Mouse (Mus musculus) kidney, adult 8-10 months (tissue): ENCODE measurements at regions not wholly inside any gene's neighbourhood (a gene's known extent, or its start where the extent isn't known, plus 50 kb on each side); places are given as distances from the start of the nearest gene placed in this dataset.

Experiments
- DNase-seq, 2 experiments: peaks; one replicate each; pipeline ENCODE4 v3.0.0; 2022

DNA sequence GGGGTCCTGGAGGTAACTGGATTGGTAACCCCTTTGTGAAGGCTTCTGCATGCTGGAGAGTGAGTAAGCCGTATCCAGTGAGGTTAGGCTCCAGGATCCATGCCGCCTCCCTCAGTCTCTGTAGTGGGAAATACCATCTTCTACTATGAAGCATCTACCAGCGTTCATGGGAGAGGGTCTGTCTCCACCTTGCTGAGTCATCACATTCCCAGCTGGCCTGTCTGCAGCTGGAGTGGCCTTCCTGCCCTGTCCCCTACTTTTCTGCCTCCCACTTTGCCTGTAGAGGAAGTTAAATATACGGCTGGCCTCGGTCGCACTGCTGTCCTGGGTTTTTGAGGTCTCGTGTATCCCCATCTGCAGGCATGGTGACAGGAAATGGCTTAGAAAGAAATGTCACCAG lies 78.0 kb upstream of the Sec14l1 start:
- DNase-seq: peak in 1 of 2 experiments; percentile 22

DNA sequence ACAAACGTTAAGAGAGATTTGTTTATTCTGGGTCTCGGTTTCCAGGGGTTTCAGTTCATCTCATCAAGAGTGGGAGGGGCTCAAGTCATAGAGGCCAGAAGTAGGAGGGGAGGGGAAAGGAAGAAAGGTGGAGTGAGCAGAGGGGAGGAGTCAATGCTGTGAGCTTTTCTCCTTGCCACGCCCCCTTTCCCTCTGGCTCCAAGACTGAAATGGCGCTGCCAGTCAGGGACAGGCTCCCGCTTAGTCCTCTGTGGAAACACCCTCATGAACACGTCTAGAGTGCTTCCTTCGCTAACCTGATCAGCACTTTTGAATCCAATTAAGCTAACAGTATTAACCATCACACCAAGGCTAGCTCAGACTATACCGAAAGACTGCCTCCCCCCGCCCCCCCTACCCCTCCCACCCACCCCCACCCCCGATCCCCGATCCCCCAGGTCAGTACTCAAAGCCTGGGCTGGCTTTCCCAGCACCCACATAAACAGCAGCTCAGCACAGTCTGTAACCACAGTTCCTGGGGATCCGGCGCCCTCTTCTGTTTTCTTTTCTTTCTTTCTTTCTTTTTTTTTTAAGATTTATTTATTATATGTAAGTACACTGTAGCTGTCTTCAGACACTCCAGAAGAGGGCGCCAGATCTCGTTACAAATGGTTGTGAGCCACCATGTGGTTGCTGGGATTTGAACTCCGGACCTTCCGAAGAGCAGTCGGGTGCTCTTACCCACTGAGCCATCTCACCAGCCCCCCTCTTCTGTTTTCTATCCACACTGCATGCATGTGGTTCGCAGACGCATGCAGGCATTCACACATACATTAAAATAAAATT lies 76.5 kb upstream of the Sec14l1 start:
- no peak for DNase-seq

DNA sequence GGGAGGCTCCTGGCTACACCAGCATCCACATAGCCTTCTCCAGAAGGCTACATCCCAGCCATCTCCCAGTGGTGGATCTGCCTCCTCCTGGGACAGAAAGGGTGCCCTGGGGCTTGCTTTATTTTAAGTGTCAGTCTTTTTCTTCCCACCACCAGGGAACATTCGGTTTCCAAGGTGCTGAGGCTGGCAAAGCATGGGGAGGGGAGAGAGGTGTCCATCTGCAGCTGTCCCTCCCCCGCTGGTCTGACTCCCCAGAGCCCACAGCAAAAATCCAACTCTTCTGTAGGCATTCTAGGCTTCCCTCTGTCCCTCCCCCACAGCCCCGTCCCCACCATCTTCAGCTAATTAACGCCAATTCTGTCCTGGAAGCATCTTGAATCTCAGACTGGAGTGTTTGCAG lies 74.1 kb upstream of the Sec14l1 start:
- DNase-seq: no peak

DNA sequence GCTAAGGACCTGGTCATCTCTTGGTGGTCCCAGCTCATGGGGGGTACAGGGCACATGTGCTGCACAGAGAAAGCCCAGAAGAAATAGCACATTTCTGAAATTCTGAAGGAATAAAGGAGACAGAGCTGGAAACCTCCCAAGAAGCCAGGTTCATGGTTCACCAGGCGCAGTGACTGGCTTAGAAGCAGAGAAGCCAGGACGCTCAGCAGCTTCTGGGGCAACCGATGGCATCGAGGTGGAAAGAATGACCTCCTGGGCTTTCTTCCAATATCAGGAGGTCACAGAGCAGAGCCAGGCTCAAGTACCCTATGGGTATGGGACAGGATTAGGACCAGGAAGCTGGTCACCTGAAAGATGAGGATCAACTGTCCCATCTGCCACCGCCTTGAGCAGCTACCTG lies 72.6 kb upstream of the Sec14l1 start:
- DNase-seq: peak; percentile 56 to 66

DNA sequence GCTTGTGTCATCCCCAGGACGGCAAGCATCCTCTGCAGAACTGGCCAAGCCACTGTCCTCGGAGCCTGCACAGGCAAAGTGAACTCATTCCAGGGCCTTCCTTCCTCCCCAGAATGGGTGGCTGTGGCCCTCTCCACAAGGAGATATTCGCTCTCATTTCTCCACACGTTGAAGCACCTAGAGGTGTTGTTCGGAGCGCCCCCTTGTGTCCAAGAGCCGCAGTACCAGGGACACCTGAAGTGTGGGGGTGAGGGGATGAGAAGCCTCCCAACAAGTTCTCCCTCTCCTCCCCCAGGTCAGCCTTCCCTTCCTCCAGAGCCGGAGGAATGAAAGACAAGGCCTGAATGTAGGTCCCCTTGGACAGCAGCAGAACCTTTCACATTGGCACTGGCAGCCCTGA lies 71.4 kb upstream of the Sec14l1 start:
- DNase-seq: peak; percentile 24 to 63

DNA sequence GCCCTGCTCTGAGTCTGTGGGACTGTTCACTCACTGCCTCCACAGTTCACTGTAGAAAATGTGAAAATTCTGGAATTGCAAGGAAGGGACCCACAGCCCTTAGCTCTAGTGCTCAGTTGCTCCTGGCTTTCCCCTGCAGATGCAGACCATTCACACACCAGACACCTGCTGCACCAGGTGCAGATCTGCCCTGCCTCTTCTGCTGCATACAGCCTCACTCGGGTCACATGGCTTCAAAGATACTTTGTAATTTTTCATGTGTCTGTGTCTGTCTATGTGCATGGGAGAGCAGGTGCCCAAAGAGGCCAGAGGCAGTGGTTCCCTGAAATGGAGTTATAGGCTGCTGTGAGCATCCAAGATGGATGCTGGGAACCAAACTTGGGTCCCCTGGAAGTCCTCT lies 70.2 kb upstream of the Sec14l1 start:
- no peak for DNase-seq

DNA sequence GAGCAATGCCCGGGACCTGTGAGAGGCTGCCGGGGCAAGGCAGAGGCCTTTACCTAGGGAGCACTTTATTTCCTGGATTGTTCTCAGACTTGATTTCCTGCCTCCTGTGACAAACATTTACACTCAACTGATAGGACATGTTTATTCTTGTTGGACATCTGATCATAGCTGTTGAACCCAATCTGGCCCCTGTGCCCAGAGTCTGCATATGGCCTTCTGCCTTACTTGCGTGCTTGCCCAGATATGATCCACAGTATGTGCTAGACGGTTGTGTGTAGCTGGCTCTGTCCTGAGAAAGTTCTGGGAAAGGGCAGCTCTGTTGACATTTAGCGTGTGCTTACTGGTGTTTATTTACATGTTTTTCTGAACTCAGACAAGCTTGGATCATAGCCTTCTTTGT lies 68.3 kb upstream of the Sec14l1 start:
- DNase-seq: no peak

DNA sequence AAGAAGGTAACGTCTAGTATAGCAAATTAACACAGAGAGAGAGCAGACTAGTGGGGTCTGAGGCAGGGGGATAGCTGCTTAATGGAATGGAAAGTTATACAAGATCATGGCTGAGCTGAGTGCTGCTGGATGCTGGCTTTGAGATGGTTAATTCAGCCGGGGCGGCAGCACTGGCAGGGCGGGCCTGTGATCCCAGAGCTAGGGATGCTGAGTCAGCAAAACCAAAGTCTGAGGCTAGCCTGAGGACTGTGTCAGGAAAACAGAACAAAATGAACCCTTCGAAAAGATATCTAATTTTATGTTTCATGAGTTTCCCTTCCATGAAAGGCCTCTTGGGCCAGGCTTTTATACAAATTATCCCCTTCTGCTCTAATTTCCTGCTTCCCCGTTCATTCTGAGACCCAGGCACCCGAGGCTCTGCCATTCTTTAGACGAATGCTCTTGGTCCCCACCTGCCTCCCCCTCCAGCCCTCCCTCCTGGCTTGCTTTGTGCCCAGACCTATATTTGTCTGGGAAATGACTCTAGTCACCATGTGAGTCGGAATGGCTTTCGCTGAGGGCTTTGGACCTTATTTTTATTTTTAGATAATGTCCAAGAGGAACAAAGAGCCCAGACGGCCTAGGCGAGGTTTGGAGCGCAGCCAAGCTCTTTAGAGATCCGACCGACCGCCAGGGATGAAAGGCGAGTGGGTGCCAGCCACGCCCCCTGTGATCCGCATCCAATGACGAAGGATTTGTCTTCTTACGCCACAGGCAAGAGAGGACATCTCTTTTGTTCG lies 67.6 kb upstream of the Sec14l1 start:
- no peak for DNase-seq

DNA sequence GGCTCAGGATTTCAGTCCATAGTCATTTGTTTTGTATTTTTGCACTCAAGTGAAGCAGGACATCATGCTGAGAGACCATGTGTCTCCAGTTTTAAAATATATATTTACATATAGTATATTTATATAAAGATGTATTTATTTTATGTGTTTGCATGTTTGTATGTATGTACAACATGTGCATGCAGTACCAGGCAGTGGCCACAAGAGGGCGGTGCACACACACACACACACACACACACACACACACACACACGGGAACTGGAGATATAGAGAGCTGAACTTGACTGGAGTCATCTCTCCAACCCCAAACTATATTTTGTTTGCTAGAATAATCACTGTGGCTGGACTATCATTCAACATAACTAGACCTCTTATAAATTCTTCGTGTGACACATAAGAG lies 66.1 kb upstream of the Sec14l1 start:
- no peak for DNase-seq

DNA sequence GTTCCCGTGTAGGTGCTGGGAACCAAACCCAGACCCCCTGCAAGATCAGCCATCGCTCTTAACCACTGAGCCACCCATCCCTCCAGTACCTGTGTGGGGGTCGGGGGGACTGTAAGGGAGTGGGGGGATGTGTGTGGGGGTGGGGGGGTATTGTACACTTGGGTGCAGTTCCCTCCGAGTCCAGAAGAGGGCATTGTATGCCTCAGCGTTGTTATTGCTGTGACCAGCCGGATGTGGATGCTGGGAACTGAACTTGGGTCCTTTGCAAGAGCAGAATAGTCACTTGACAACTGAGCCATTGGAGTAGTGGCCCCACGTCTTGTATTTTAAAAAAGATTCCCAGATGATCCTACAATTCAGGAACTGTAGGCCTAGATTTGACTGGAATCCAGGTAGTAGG lies 64.2 kb upstream of the Sec14l1 start:
- no peak for DNase-seq

DNA sequence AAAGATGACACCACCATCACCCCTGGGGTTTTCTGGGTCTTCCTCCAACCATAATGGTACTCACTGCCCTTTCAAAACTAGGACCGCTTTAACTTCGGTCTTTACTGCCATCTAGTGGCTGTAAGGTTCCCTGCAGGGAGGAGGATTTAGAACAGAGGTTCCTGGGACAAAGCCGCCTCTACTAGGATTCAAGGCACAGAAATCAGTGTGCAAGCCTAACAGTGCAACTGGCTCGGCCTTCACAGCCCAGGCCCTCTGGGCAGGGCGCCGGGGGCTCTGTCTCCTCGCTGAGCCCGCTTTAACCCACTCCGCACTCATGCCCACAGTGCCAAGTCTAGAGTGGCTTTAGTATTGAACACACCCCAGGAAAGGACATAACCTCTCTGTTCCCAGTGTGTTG lies 58.0 kb upstream of the Sec14l1 start:
- DNase-seq: peak; percentile 53 to 75

DNA sequence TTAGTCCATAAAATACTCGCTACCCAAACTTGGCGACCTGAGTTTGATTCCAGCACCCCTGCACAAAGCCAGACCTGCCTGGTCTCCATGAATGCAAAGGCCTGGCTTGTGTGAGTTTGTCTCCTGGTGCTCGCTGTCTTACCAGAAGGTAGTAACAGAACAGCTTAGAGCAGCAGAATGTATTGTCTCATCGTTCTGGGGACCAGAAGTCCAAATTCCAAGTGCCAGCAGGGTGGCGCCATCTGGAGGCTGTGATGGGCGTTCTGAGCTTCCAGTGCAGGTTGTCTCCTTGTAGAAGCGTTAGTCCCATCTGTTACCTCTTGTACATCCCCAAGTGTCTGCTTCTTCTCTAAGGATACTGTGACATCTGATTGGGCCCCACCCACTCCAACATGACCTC lies 57.5 kb upstream of the Sec14l1 start:
- DNase-seq: peak in 1 of 2 experiments; percentile 55

DNA sequence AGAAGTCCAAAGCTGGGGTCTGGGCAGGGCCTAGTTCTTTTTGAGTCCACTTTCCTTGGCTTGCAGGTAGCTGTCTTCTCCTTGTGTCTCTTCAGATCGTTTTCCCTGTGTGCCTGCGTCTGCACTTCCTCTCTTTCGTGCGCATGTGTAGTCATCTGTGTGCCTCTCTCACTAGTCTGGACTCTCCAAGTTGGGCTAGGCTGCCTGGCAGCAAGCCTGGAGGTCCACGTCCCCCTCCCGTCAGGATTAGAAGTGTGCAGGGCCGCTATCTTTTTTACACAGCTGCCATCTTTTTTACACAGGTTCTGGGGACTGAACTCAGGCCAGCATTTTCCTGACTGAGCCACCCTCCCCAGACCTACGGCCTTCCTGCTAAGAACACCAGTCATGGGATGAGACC lies 55.8 kb upstream of the Sec14l1 start:
- DNase-seq: no peak

DNA sequence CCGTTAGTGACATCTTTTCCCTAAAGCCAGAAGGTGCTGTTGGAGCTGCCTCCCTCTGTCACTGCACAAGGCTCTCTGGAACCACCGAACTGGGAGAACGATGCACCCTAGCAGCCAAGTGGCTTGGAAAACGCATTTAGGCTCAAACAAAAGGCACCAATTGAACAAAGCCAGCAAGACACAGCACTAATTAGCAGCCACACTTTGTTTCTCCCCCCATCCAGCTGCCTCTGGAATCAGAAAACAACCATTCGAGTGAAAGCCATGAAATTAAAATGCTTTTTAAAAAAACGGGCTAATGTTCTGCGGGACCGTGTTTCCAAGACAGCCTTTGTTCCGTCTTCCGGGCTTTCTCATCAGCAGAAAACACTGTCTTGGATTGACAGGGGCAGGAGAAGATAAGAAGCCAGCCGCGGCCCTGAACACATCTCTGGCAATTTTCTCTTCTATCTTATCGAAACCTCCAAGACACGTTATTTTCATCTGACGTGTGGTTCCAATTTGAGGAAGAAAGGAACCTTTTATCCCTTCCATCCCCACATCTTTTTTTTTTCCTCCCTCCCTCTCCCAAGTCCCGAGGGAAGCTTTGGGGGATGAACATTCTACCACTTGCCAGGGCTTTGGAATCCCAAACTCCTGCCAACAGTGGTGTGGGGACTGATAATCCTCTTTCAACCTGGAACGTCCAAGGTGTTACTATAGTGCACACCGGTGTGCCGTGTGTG lies 54.8 kb upstream of the Sec14l1 start:
- DNase-seq: no peak

DNA sequence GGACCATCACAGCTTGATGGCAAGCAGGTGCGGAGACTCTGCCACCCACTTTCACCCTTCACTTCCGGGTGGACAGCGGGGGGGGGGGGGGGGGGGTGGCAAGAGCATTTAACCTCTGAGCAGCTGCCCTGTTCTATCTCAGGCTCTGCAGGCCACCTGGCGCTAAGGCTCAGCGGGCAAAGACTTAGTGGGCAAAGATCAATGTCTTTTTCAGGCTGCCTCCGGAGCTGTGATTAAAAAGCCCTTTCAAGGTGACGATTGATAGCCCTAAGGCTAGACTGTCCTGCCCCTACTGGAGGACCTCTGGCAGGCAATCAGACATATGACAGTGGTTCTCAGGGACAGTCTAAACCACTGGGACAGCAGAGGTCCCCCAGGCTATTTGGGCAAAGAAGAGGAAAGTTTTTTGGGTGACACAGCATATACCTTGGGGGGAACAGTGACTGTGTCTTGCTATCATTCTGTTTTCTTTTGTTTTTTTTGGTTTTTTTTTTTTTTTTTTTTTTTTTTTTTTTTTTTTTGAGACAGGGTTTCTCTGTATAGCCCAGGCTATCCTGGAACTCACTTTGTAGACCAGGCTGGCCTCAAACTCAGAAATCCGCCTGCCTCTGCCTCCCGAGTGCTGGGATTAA lies 54.1 kb upstream of the Sec14l1 start:
- DNase-seq: no peak

DNA sequence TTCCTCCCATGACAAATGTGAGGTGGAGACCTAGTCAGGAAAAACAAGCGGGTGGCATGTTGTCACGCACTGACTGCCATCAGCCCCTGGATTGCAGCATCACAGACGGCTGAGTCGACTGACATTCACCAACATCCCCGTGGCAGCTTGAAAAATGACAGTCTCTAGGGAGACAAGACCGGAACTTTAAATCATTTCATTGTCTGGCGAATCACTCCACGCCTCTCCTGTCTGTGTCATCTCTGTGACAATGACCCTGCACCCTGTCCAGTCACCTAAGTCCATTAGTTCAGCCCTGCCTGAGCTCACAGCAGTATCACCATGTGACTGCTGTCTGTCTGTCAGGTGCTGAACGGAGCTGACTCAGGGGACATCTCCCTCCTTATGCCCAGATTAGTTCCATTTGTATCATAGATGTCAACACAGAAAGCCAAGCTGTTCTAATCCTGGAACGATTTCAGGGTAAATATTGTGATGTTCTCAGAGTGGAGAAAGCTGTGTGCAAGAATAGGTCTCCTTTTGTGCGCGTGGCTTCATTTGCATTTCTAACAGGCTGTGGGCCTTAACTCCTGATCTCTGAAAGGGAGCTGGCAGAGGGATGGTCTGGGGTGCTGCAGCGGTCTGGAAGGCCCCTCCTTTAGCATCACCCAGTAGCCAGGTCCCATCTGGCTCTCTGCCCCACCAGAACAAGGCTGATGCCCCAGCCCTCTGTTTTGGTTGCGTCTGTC lies 52.0 kb upstream of the Sec14l1 start:
- DNase-seq: no peak
